Mouse (Mus musculus) E14TG2a.4 (cell line): ENCODE results near the gene Trpm1.

Experiments
- CTCF ChIP-seq: conservative IDR thresholded peaks from 2 replicates; pipeline ENCODE4 v1.5.1; 2014; ENCODE audit warnings: low read length
- POU5F1 ChIP-seq: IDR thresholded peaks from 2 replicates; pipeline ENCODE4 v1.6.1; 2014; ENCODE audit warnings: low read length, borderline replicate concordance

DNA sequence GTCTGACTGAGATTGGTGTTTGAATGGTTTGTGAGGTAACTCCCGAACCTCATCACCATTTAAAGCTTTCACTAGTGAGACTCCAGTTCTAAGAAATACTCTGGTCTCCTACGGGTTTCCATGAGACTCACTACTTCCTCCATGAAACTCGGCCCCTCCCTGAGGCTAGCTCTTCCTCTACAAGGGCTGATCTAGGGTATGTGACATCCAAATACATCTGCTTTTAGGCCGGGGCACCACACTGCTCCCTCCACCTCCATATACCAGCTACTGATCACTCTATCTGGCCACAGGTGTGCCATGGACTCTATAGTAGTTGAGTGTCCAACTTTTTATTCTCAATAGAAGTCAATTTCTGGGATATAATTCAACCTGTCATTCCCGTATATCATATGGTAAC lies 69.6 kb downstream of the Trpm1 start:
- TF ChIP-seq CTCF = no peak
- TF ChIP-seq POU5F1 = no peak
